Mouse (Mus musculus) stomach, embryonic 14.5 days (tissue): Measurements from ENCODE around the gene Kcnip2. TPM values are rescaled to one million over a fixed set of nuclear protein-coding genes. Genes with fewer than 3 reads are reported as not detected.
A peak's percentile ranks its signal among the peaks of the same experiment; 100 is the strongest.

ENCODE experiments used
- ATAC-seq: fragments of 200-750 bp; cut with Nextera tagmentation; 2 replicates; pipeline ENCODE4 v1.8.0; 2017; ENCODE audit warnings: low read depth, moderate TSS enrichment; ENCODE audit not compliant: insufficient number of reproducible peaks, insufficient read depth, low FRiP score
- H3K27ac ChIP-seq: fragments of 300-500 bp; sonication (generic); 2 replicates; pipeline ENCODE4 v1.5.1; 2014; ENCODE audit warnings: mild to moderate bottlenecking, low read length, moderate library complexity, mixed read lengths
- H3K27me3 ChIP-seq: fragments of 300-500 bp; sonication (generic); 2 replicates; pipeline ENCODE4 v1.6.1; 2014; ENCODE audit warnings: low read length, control low read depth, mixed read lengths; ENCODE audit not compliant: control insufficient read depth, insufficient read depth
- H3K36me3 ChIP-seq: fragments of 300-500 bp; sonication (generic); 2 replicates; pipeline ENCODE4 v1.6.1; 2014; ENCODE audit warnings: mild to moderate bottlenecking, control low read depth, low read length, moderate library complexity, mixed read lengths; ENCODE audit not compliant: control insufficient read depth, insufficient read depth
- H3K4me1 ChIP-seq: fragments of 300-500 bp; sonication (generic); 2 replicates; pipeline ENCODE4 v1.6.1; 2014; ENCODE audit warnings: low read length, control low read depth, mixed read lengths; ENCODE audit not compliant: control insufficient read depth, insufficient read depth
- H3K4me2 ChIP-seq: fragments of 300-500 bp; sonication (generic); replicated peaks from 2 replicates; pipeline ENCODE4 v1.6.1; 2014; ENCODE audit warnings: low read depth, low read length, control low read depth
- H3K4me3 ChIP-seq: fragments of 300-500 bp; sonication (generic); 2 replicates; pipeline ENCODE4 v1.5.1; 2014; ENCODE audit warnings: low read depth, low read length, control low read depth
- H3K9ac ChIP-seq: fragments of 300-500 bp; sonication (generic); replicated peaks from 2 replicates; pipeline ENCODE4 v1.6.1; 2014; ENCODE audit warnings: low read depth, mild to moderate bottlenecking, control low read depth, low read length, moderate library complexity, mixed read lengths
- H3K9me3 ChIP-seq: fragments of 300-500 bp; sonication (generic); 2 replicates; pipeline ENCODE4 v1.6.1; 2016; ENCODE audit warnings: low read depth, low read length, control low read depth; ENCODE audit not compliant: control insufficient read depth
- whole genome bisulfite sequencing: fragments of 180-500 bp; shearing (Covaris S2); extraction: QIAGEN DNeasy Blood & Tissue Kit; methylation state at CpG from one replicate; pipeline ENCODE4 v1.1.7; 2014; 5-methylcytosine and 5-hydroxymethylcytosine counted together
- polyA plus RNA-seq: library from polyadenylated mRNA; unstranded; fragments of >200 nt; fragmentation: Nextera tagmentation; extraction: Ambion mirVana; gene quantifications from 2 replicates; pipeline ENCODE4 v1.2.1, GENCODE M21; 2014

The Kcnip2 gene
- polyA plus RNA-seq, 1 experiment from 2014 or later, result 1.8 TPM

DNA sequence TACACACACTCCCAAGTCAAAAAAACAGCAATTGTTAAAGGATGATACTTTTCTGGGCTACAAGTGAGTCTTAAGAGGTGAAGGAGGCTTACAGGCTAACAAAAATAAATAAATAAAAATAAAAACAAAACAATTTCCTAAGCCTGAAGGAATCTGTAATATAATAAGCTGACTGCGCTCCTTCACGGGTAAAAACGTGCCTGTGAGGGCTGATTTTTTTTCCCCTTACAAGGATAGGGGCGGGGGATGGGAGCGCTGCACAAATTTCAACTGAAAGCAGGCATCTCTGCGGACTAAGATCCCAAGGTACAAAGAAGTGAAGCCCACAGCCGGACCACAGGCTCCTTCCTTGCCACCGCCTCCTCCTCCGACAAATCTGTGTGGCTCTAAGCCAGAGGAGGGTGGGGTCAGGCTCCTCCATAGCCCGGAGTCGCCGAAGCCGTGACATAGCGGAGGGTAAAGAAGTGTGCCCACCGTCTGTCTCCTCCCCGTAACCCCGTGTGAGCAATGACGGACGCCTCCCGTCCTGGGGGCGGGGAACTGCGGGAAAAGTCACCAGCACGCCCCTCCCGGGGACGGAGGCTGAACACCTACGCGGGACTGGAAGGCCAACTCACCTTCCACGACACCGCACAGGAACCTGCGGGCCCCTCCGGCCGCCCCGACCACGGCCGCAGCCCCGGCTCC is 33.4 kb downstream of the Kcnip2 start:
- Histone ChIP-seq H3K4me3 (peak overlapping the region; percentile 76), H3K36me3 (peaks cover 26% of the 10 kb centered on the region; the same call in 1 of the 2 replicates), H3K4me2 (peak overlapping the region; percentile 58), H3K27me3 (no peaks in the 10 kb centered on the region), H3K9me3 (no peaks in the 10 kb centered on the region), H3K4me1 (peaks cover 12% of the 10 kb centered on the region), H3K27ac (peak overlapping the region; percentile 94), H3K9ac (peak overlapping the region; percentile 92)
- under 1% methylated on average over 35 of the region's 36 CpGs for WGBS
- ATAC-seq, result peak; percentile 47

DNA sequence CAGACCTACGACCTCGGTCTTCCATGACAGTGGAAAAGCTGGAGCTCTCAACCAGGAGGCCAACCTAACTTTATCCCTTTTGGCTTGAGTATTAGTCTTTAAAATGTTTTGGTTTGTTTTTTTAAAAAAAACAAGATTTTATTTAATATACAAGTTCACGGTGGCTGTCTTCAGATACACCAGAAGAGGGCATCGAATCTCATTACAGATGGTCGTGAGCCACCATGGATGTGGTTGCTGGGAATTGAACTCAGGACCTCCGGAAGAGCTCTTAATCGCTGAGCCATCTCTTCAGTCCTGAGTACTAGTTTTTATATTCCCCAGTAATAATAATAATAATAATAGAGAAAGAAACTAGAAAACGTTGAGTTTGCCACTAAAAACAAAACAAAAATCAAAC is 34.2 kb downstream of the Kcnip2 start:
- Histone ChIP-seq H3K27ac (no peak overlapping the region), H3K9ac (no peak overlapping the region), H3K4me1 (peaks cover 12% of the 10 kb centered on the region), H3K36me3 (peaks cover 26% of the 10 kb centered on the region; the same call in 1 of the 2 replicates), H3K9me3 (no peaks in the 10 kb centered on the region), H3K4me2 (peak overlapping the region; percentile 58), H3K27me3 (no peaks in the 10 kb centered on the region), H3K4me3 (peak overlapping the region; percentile 76)
- 61% methylated on average over 8 of the region's 8 CpGs for WGBS
- ATAC-seq, result no peak

DNA sequence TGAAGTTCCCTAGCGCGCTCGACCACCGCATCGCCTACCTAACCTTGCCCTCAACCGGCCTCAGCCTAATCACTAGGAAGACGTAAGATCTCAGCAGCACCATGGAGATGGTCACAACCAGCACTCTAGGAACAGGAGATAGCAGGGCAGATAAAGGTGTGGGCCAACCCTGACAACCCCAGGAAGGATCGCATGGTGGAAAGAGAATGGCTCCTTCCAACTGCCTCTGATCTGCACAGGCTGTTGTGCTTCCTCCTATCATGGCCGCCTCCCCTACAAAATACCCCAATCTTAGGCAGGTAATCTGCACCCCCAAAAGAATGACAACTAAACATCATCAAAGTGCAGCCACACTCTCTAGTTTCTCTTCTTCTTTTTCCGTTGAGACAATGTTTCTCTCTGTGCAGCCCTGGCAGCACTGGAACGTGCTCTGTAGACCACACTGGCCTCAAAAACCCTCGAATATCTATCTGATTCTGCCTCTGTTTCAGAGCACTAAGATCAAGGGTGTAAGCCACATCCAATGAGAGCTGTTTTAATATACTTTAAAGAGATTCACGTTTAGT is 35.4 kb downstream of the Kcnip2 start:
- peaks cover 12% of the 10 kb centered on the region for H3K4me1 ChIP-seq
- ATAC-seq, result no peak
- WGBS, result 88% methylated on average over 13 of the region's 13 CpGs
- no peaks in the 10 kb centered on the region for H3K9me3 ChIP-seq
- H3K4me2 ChIP-seq, result peak overlapping the region; percentile 8; the same call in 1 of the 2 replicates
- no peaks in the 10 kb centered on the region for H3K27me3 ChIP-seq
- H3K9ac ChIP-seq, result no peak overlapping the region
- peaks cover 34% of the 10 kb centered on the region; the same call in 1 of the 2 replicates for H3K36me3 ChIP-seq
- H3K4me3 ChIP-seq, result no peak overlapping the region
- H3K27ac ChIP-seq, result no peak overlapping the region

DNA sequence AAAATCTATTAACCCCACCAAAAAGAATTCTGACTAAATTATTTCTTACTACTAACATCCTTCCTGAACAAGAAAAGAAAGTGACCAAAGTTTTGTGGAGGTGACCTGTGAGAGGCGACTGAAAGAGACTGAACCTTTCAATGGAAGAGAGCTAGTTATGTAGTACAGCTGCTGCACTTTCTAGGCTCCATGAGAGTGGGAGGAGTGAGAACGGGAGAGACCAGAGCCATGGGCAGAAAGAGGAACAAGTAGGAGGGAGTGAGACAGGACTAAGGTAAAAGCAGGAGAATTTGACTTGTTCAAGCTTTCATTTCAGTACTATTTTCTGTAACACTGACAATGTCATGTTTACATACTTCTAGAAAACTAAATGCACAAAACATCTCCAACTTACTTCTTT is 40.4 kb downstream of the Kcnip2 start:
- Histone ChIP-seq H3K36me3 (peaks cover 78% of the 10 kb centered on the region), H3K27me3 (no peaks in the 10 kb centered on the region), H3K27ac (no peak overlapping the region), H3K9me3 (no peaks in the 10 kb centered on the region), H3K4me3 (no peak overlapping the region), H3K4me2 (no peak overlapping the region), H3K9ac (no peak overlapping the region), H3K4me1 (peaks cover 5% of the 10 kb centered on the region; the same call in 1 of the 2 replicates)
- no peak for ATAC-seq
- 85% methylated on average over 2 of the region's 2 CpGs for WGBS

DNA sequence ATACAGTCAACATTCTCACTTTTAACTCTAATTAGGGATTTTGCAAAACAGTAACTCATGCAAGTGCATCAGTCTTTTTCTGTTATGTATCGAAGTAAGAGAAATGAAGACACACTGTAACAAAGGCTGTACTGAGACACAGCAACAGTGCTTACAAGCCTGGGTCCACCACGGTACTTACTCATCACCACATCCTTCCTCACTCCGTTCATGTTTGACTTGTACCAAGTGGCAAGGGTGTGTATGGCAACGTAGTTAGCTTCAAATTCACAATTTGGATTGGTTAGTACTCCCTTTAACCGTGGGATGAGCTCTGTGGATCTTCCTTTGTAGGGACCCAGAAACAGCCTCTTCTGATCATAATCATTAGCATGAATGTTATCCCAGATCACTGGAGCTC is 44.4 kb downstream of the Kcnip2 start:
- Histone ChIP-seq H3K4me3 (no peak overlapping the region), H3K27ac (no peak overlapping the region), H3K4me1 (no peaks in the 10 kb centered on the region), H3K4me2 (no peak overlapping the region), H3K27me3 (no peaks in the 10 kb centered on the region), H3K9me3 (no peaks in the 10 kb centered on the region), H3K9ac (no peak overlapping the region), H3K36me3 (peaks cover 88% of the 10 kb centered on the region)
- no peak for ATAC-seq
- 92% methylated on average over 5 of the region's 5 CpGs for WGBS

DNA sequence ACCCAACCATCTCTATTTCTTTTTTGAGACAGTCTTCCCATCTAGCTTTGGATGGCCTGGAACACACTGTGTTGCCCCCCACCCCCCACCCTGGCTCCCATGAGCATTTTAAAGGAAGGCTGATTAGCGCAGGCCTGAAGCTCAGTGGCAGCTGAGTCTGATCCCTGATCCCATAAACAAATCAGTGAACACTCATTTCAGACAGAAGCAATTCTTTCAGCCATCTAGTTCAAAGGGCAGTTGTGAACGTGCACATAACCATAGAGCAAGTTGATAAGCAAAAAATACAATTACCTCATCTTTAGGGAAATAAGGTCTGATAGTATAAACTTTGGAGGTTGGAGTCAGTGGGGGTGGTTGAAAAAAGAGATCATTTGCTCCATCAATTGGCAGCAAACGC is 55.1 kb downstream of the Kcnip2 start:
- ATAC-seq, result no peak
- H3K27ac ChIP-seq, result no peak overlapping the region
- no peaks in the 10 kb centered on the region for H3K4me1 ChIP-seq
- 85% methylated on average over 3 of the region's 3 CpGs for WGBS
- peaks cover 87% of the 10 kb centered on the region for H3K36me3 ChIP-seq
- no peaks in the 10 kb centered on the region for H3K9me3 ChIP-seq
- H3K27me3 ChIP-seq, result no peaks in the 10 kb centered on the region
- H3K4me2 ChIP-seq, result no peak overlapping the region
- H3K4me3 ChIP-seq, result no peak overlapping the region
- H3K9ac ChIP-seq, result no peak overlapping the region

DNA sequence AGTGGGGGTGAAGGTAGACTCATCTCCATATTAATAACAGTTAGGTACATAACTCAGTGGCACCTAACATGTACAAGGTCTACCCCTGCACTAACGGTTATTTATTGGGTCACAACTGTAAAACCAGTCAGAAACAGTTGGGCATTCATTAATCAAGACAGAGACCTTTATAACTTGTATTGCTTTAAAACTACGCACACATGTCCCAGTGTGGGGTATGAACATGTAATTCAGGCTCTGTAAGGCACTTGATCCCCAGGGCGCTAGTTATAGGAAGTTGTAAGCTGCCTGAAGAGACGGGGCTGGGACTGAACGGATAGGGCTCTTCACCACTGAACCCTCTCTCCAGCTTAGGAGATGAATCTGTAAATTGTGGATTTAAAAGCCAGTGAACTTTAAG is 57.2 kb downstream of the Kcnip2 start:
- no peak for ATAC-seq
- Histone ChIP-seq H3K9ac (no peak overlapping the region), H3K36me3 (peaks cover 87% of the 10 kb centered on the region), H3K4me2 (no peak overlapping the region), H3K27ac (no peak overlapping the region), H3K9me3 (no peaks in the 10 kb centered on the region), H3K4me3 (no peak overlapping the region), H3K4me1 (no peaks in the 10 kb centered on the region), H3K27me3 (no peaks in the 10 kb centered on the region)
- WGBS, result 93% methylated on average over 5 of the region's 5 CpGs

DNA sequence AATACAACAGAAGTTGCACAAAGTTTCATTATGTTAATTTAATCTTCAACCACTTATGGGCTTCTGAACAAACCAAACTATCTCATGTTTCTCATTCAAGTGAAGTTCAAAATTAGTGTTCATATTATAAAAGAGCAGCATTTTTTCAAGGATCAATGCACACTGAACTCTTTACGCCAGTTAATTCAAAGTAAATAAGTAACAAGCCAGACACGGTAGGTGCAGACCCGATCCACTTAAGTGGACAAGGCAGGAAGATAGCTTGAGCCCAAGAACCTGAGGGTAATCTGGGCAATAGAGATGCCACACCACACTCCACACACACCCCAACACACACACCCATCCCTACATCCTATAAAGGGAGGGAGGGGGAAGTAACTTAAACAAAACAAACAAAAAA is 62.3 kb downstream of the Kcnip2 start:
- ATAC-seq, result no peak
- no peak overlapping the region for H3K9ac ChIP-seq
- peaks cover 2% of the 10 kb centered on the region; the same call in 1 of the 2 replicates for H3K4me1 ChIP-seq
- H3K36me3 ChIP-seq, result peaks cover 60% of the 10 kb centered on the region
- no peak overlapping the region for H3K4me3 ChIP-seq
- no peaks in the 10 kb centered on the region for H3K27me3 ChIP-seq
- H3K4me2 ChIP-seq, result no peak overlapping the region
- H3K9me3 ChIP-seq, result no peaks in the 10 kb centered on the region
- WGBS, result 90% methylated on average over 3 of the region's 3 CpGs
- H3K27ac ChIP-seq, result no peak overlapping the region
